Mouse (Mus musculus) layer of hippocampus, postnatal 36 days (tissue): Measurements from ENCODE around the gene Zbp1. TPM values are rescaled to one million over a fixed set of nuclear protein-coding genes. Genes with fewer than 3 reads are reported as not detected.
A peak's percentile ranks its signal among the peaks of the same experiment; 100 is the strongest.

Experiments used
- DNase-seq, 2 experiments: peaks; one replicate each; pipeline ENCODE4 v3.0.0; 2022
- total RNA-seq, 2 experiments: library from RNA; stranded (reverse); gene quantifications; 2 replicates each; pipeline ENCODE4 v1.2.3; 2021

The Zbp1 gene
- total RNA-seq = under 1 TPM in 1 of 2 experiments, not detected in 1; 0.35 TPM

- DNase-seq = no peak
Observed at GRCm38 (mm10) chr2:173218416-173219141, at the start of gene Zbp1. TSS of gene Zbp1 (minus strand) at chr2:173218923.

- DNase-seq = no peak
Observed at GRCm38 (mm10) chr2:173267562-173267961, 48.8 kb upstream of the Zbp1 start.

- no peak for DNase-seq
Observed at GRCm38 (mm10) chr2:173266349-173267112, 47.8 kb upstream of the Zbp1 start.

GRCm38 (mm10) chr2:173265468-173266265 lies 46.9 kb upstream of the Zbp1 start:
- no peak for DNase-seq

- DNase-seq = no peak
Observed at GRCm38 (mm10) chr2:173264467-173265128, 45.9 kb upstream of the Zbp1 start.

GRCm38 (mm10) chr2:173263636-173264330 lies 45.1 kb upstream of the Zbp1 start:
- DNase-seq = no peak

GRCm38 (mm10) chr2:173261497-173261896 lies 42.8 kb upstream of the Zbp1 start:
- no peak for DNase-seq

- no peak for DNase-seq
Observed at GRCm38 (mm10) chr2:173258459-173259091, 39.9 kb upstream of the Zbp1 start.

GRCm38 (mm10) chr2:173257610-173258009 lies 38.9 kb upstream of the Zbp1 start:
- peak; percentile 76 to 82 for DNase-seq

GRCm38 (mm10) chr2:173256552-173256949 lies 37.8 kb upstream of the Zbp1 start:
- no peak for DNase-seq

- no peak for DNase-seq
Observed at GRCm38 (mm10) chr2:173255810-173256551, 37.3 kb upstream of the Zbp1 start.

- no peak for DNase-seq
Observed at GRCm38 (mm10) chr2:173253761-173254662, 35.3 kb upstream of the Zbp1 start.

GRCm38 (mm10) chr2:173251675-173252074 lies 33.0 kb upstream of the Zbp1 start:
- DNase-seq = no peak

GRCm38 (mm10) chr2:173251133-173251532 lies 32.4 kb upstream of the Zbp1 start:
- DNase-seq = no peak

GRCm38 (mm10) chr2:173250411-173250810 lies 31.7 kb upstream of the Zbp1 start:
- no peak for DNase-seq

GRCm38 (mm10) chr2:173249965-173250364 lies 31.2 kb upstream of the Zbp1 start:
- no peak for DNase-seq

GRCm38 (mm10) chr2:173249386-173249785 lies 30.7 kb upstream of the Zbp1 start:
- DNase-seq = no peak

- no peak for DNase-seq
Observed at GRCm38 (mm10) chr2:173248822-173249221, 30.1 kb upstream of the Zbp1 start.

- no peak for DNase-seq
Observed at GRCm38 (mm10) chr2:173247911-173248310, 29.2 kb upstream of the Zbp1 start.
